Mouse (Mus musculus) WW6 (cell line): ENCODE measurements around the gene Them4.

Experiments used
- DNase-seq: peaks from one replicate; pipeline ENCODE4 v3.0.0-alpha.2; 2013; ENCODE audit warnings: low read depth, low spot score

The Them4 gene

DNA sequence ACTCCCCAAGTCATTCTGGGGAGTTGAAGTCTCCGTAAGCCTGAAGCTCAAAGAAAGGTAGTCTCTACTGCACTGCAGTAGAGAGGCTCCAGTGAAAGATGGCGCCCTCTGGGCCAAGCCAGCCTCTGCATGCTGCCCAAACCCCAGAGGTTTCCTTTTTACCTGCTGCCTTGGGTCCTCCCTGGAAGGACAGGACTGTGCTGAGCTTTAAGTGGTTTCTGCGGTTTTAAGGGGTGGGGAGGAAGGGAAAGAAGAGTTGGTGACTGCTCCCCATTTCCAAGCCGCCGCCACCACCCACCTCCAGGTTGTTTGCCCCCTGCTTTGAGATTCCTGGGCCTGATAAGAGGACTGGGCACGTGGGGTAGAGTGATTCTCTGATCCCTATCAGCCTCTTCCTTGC is 58.7 kb downstream of the Them4 start:
- no peak for DNase-seq

- DNase-seq, result no peak
Measured at GRCm38 (mm10) chr3:94369709-94370108, 59.8 kb downstream of the Them4 start.

GRCm38 (mm10) chr3:94371637-94372036 is 61.7 kb downstream of the Them4 start:
- DNase-seq, result no peak

DNA sequence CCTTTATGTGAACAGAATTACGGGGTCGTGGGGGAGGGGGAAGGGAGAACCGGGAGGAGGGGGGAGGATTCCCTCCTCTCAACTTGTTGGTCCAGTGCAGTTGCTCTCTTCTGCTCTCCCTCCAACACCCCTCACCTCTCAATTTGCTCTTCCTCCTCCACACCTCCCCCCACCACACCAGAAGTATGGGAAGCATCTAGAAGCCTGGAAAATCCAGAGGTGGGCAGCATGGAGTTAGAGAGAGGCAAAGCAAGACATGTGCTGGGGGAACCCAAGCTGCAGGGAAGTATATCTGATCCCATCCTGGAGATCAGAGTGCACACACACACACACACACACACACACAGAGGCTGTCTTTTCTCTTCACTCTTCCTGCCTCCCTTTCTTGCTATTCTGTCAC is 62.1 kb downstream of the Them4 start:
- DNase-seq, result no peak

- no peak for DNase-seq
Measured at GRCm38 (mm10) chr3:94372641-94373040, 62.8 kb downstream of the Them4 start, which contains the start of gene Rorc. Rorc (plus strand) TSS chr3:94372794.

- DNase-seq, result no peak
Measured at GRCm38 (mm10) chr3:94373090-94373489, 63.2 kb downstream of the Them4 start.

DNA sequence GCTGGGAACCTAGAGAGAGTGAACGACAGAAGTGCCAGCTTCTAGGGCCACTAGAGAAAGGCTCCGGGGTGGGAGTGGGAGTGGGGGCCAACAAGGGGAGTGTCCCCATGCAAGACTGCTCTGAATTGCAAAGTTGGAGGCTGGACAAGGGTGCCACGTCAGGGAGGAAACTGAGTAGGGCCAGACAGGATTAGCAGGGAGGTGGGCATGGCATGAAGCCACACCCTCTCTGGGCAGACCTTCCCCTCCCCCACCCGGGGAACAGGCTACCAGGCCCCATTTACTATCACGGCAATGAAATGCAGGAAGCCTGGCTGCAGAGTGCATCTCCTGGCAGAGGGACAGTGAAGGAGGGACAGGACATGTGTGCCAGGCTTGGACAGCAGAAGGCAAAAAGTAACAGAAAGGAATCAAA is 63.7 kb downstream of the Them4 start:
- DNase-seq, result no peak

- no peak for DNase-seq
Measured at GRCm38 (mm10) chr3:94374636-94375035, 64.7 kb downstream of the Them4 start.

DNA sequence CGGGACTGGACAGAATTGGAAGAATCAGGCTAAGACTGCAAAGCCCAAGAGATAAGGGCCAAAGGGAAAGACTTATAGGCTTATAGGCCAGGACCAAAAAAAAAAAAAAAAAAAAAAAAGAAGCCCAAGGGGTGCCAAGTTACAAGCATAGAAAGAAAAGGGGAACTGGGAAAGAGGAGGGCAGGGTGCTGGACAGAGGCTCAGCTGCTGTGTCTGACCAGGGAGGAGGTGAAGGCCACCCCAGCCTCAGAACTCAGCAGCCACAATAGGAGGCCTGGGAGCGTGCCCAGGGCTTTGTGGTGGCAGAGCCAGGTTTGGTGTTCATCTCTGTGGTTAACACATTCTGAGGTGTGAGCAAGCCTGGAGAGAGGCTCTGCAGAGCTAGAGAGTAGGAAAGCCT is 65.3 kb downstream of the Them4 start:
- DNase-seq, result no peak

DNA sequence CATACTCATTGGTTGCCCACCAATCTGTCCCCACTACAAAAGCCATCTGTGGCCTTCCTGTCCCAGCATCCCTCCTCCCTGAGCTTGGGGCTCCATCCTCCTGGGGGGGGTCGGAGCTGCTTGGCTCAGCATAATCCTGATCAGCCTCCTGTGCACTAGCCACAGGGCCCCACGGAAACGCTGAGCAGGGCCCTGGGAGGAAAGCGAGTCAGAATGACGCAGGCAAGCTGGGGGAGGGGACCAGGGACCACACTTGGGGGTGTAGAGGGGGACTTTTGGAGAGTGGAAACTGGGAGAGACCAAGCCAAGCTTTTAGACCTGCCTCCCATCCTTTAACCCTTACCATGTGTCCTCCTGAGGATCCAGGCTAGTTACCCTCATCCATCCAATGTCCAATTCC is 66.0 kb downstream of the Them4 start:
- DNase-seq, result no peak

- DNase-seq, result no peak
Measured at GRCm38 (mm10) chr3:94377028-94377923, 67.4 kb downstream of the Them4 start.

GRCm38 (mm10) chr3:94379831-94380510 is 70.1 kb downstream of the Them4 start:
- DNase-seq, result no peak
